Mouse (Mus musculus): Measurements from ENCODE around the gene Grin1. TPM values are rescaled to one million over a fixed set of nuclear protein-coding genes. Genes with fewer than 3 reads are reported as not detected.

The Grin1 gene
- polyA plus RNA-seq (2015; fragmentation: Nextera tagmentation; extraction: Ambion mirVana), result 0.38 and 1.2 TPM in 2 replicates

DNA sequence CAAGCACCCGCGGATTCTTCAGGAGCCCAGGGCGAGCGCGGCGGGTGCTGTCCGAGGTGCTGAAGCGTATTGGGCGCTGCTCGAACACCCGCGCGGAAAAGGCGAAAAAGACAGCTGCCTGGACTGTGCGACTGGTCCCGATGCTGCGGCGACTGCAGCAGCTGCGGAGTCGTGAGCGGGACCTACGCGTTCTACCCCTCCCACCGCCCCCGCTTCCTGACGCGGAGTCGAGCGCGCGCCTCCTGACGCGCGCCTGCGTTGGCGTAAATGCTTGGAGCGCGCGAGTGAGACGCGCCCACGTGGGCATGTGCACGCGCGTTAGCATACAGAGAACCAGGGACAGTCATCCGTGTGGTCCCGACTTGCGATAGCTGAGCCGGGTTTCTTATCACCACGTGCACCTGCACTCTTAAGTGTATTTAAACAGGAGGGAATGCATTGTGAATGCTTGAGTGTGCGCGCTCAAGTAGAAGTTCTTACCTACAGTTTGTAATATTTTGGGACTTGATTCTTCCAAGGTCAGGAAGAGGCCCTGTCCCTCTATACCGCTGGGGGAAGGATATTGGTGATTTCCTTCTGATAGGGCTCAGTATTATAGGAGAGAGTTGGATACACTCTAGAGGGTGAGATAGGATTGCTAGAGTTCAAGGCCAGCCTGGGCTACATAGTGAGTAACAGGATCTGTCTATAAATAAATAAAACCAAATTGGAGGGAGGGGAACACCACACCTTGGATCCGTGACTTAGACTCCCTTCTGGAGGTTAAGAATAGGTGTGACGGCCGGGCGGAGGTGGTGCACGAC lies at the start of gene Grin1:
TSS of gene Grin1 (minus strand) at position 217 of the 803 bp plus-strand sequence.
- H3K4me2 ChIP-seq, result peak within 1 kb of the TSS; percentile 68
- H3K4me1 ChIP-seq, result peaks cover 4% of the 10 kb centered on the region
- no peak within 1 kb of the TSS for H3K9ac ChIP-seq
- WGBS, result 9% methylated on average over 58 of the region's 58 CpGs
- no peaks in the 10 kb centered on the region for H3K36me3 ChIP-seq
- no peak within 1 kb of the TSS for H3K27ac ChIP-seq
- H3K9me3 ChIP-seq, result no peaks in the 10 kb centered on the region
- peaks cover 70% of the 10 kb centered on the region for H3K27me3 ChIP-seq
- no peak for ATAC-seq (ENCODE audit: insufficient number of reproducible peaks, insufficient read depth, low FRiP score, low TSS enrichment, low read depth)
- H3K4me3 ChIP-seq, result peak within 1 kb of the TSS; percentile 36

DNA sequence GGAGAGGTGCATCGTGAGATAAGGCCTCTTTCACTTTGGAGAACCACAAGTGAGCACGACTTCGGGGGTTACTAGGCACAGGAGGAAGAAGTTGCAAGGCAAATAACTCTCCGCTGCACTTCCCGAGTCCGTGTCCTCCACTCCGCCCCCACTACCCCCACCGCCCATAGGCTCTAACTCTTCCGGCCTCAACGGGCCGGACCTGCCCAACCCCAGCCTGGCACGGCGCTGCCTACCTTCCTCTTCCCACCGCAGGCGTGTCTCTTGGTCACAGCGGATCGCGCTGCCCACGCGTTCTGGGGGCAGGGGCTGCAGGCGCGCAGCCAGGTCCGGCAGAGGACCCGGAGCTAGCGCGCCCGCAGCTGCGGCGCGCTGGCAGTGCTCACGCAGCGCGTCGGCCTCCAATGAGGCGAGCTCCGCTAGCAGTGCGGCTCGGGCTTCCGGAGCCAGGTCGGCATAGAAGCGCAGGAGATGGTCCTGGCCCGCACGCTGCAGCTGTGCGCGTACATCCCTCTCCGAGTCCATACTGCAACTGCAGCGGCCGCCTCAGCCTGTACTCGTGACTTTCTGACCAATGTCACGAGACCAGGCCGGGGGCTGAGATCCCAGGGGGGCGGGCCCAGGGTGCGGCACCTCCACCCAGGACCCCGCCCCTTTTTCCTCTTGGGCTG lies 46.2 kb upstream of the Grin1 start, which contains the start of gene Uap1l1:
TSS of gene Uap1l1 (minus strand) at position 592 of the 671 bp plus-strand sequence.
- no peak within 1 kb of the TSS for H3K27ac ChIP-seq
- H3K27me3 ChIP-seq, result peaks cover 36% of the 10 kb centered on the region
- peak; percentile 77 for ATAC-seq (ENCODE audit: insufficient number of reproducible peaks, insufficient read depth, low FRiP score, low TSS enrichment, low read depth)
- H3K9ac ChIP-seq, result peak within 1 kb of the TSS; percentile 83
- H3K4me1 ChIP-seq, result no peaks in the 10 kb centered on the region
- WGBS, result under 1% methylated on average over 54 of the region's 54 CpGs
- H3K4me2 ChIP-seq, result peak within 1 kb of the TSS; percentile 96
- no peaks in the 10 kb centered on the region for H3K9me3 ChIP-seq
- H3K36me3 ChIP-seq, result no peaks in the 10 kb centered on the region; the same call in 1 of the 2 replicates
- H3K4me3 ChIP-seq, result peak within 1 kb of the TSS; percentile 66

DNA sequence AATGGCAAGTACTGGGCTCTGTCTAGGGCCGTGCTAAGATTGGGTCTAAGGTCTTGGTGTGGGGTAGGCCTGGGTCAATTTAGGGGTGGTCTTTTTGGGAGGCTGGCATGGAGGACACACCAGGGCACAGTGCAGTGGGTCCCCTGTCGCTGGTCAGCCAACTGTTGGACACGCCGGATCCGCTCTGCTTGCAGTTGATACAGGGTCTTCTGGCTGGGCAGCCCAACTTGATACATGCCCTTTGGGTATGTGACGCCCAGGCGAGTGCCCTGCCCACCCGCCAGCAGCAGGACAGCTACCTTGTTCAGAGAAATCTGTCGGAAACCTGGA lies 45.7 kb upstream of the Grin1 start:
- H3K9me3 ChIP-seq, result no peaks in the 10 kb centered on the region
- H3K4me3 ChIP-seq, result peak overlapping the region; percentile 66
- peak overlapping the region; percentile 96 for H3K4me2 ChIP-seq
- peak overlapping the region; percentile 83 for H3K9ac ChIP-seq
- no peaks in the 10 kb centered on the region; the same call in none of the 2 replicates for H3K36me3 ChIP-seq
- no peak overlapping the region for H3K27ac ChIP-seq
- peaks cover 36% of the 10 kb centered on the region for H3K27me3 ChIP-seq
- H3K4me1 ChIP-seq, result no peaks in the 10 kb centered on the region
- ATAC-seq (ENCODE audit: insufficient number of reproducible peaks, insufficient read depth, low FRiP score, low TSS enrichment, low read depth), result no peak
- 28% methylated on average over 9 of the region's 9 CpGs for WGBS

DNA sequence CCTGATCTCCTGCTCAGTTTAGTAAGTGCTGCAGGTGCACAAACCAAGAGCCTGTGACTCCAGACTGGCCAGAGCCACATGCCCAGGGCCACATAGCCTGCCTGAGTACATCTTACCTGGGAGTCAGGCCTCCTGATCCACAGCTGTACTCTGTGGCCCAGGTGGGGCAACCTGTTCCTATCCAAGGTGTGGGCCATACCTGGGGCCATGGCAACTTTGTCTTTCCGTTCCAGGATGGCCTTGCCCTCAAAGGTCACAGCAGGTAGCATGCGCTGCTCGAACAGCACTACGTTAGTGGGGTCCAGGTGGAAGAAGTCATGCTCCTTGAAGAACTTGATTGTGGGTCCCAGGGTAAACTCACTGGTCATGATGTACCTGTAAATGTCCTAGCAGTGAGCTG lies 45.3 kb upstream of the Grin1 start:
- H3K27me3 ChIP-seq, result peaks cover 36% of the 10 kb centered on the region
- H3K9ac ChIP-seq, result peak overlapping the region; percentile 83; the same call in 1 of the 2 replicates
- H3K9me3 ChIP-seq, result no peaks in the 10 kb centered on the region
- peak overlapping the region; percentile 66 for H3K4me3 ChIP-seq
- no peak overlapping the region for H3K27ac ChIP-seq
- 84% methylated on average over 4 of the region's 4 CpGs for WGBS
- H3K36me3 ChIP-seq, result no peaks in the 10 kb centered on the region; the same call in none of the 2 replicates
- ATAC-seq (ENCODE audit: insufficient number of reproducible peaks, insufficient read depth, low FRiP score, low TSS enrichment, low read depth), result no peak
- no peaks in the 10 kb centered on the region for H3K4me1 ChIP-seq
- H3K4me2 ChIP-seq, result peak overlapping the region; percentile 96

DNA sequence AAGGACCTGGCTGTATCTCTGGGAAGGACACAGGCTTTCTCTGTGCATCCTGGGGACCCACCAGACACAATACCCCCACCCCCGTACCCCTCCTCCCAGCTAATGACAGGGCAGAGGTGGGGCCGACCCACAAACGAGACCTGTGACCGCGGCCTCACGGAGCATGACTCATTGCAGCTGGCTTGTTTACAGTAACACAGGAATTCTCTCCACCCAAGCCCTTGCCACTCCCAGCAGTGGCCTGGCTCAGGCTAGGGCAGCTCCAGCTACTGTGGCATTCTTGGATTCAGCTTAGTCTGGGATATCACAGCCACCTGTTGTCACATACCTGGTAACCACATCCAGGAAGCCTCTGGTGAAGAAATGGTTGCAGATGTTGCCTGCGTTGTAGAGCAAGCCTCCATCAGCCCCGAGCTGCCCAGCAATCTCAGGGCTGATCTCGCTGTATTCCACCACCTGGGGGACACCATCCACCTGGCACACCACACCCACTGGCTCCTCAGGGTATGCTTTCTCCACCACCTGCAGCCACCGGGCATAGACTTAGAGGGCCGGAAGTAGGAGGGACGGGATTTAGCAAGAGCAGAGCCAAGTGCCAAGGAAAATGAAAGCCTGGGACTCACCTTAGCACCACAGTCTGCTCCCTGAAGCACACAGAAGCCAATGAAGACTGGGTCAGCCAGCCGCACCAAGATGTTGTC lies 44.6 kb upstream of the Grin1 start:
- Histone ChIP-seq H3K27ac (no peak overlapping the region), H3K4me2 (no peak overlapping the region), H3K4me3 (no peak overlapping the region), H3K27me3 (peaks cover 36% of the 10 kb centered on the region), H3K9me3 (no peaks in the 10 kb centered on the region), H3K9ac (no peak overlapping the region), H3K36me3 (no peaks in the 10 kb centered on the region; the same call in none of the 2 replicates), H3K4me1 (no peaks in the 10 kb centered on the region)
- 51% methylated on average over 13 of the region's 13 CpGs for WGBS
- ATAC-seq (ENCODE audit: insufficient number of reproducible peaks, insufficient read depth, low FRiP score, low TSS enrichment, low read depth), result no peak

DNA sequence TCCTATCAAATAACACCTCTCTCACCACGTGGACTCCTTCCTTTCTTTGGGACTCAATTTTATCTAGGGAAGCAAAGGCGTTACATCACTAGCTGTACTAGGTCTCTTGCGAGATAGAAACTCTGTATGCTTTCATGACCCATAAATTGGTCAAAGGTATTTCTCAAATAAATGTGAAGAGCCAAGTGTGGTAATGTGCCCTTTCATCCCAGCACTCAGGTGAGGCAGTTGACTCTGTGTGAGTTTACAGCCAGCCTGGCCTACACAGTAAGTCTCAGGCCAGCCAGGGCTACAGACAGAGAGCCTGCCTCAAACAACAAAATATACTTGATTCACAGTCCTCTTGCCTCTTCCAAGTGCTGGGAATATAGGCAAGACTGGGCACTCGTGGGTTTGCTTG lies 40.9 kb upstream of the Grin1 start:
- no peak overlapping the region for H3K4me3 ChIP-seq
- H3K9ac ChIP-seq, result no peak overlapping the region
- 82% methylated on average over 4 of the region's 4 CpGs for whole genome bisulfite sequencing
- no peak overlapping the region for H3K4me2 ChIP-seq
- ATAC-seq (ENCODE audit: insufficient number of reproducible peaks, insufficient read depth, low FRiP score, low TSS enrichment, low read depth), result no peak
- H3K36me3 ChIP-seq, result peaks cover 2% of the 10 kb centered on the region
- no peaks in the 10 kb centered on the region for H3K9me3 ChIP-seq
- H3K27me3 ChIP-seq, result peaks cover 22% of the 10 kb centered on the region
- no peak overlapping the region for H3K27ac ChIP-seq
- peaks cover 24% of the 10 kb centered on the region for H3K4me1 ChIP-seq

DNA sequence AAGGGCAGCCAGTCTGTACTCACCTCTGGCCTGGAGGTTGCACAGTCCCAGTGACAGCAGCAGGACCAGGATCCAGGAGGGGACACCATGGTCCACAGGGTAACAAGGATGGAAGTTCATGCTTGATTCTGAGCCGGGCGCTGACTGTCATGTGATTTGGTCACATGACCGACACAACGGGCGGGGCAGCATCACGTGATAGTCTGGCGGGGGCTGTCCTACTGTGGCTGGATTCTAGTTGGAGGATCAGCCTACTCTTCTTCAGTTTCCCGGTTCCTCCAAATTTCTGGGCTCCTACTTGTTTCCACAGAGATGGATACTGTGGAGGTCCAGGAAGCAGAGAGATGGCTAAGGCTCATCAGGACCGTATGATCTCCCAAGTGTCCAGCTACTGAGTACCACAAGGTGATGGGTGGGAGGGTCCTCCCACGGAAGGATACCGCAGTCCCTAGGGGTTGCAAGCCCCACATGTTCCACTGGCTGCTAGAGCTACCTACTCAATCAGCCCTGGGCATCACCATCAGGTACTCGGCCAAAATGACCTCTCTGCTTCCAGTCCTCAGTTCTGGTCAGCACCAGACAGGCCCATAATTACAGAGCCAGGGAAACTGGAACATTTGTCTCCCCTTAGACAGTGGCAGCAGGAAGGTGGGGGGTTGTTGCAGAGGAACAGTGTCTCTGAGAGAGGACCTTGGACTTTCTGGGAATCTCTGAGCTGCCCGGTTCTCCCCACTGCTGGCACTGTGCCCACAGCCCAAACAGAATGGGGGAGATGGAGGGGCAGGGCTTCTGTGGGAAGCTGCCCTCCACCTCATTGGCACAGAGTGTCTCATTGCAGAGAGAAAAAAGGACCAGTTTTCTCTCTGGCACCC lies 37.5 kb upstream of the Grin1 start, which contains the start of gene Dpp7:
TSS of gene Dpp7 (minus strand) at position 152 of the 872 bp plus-strand sequence.
- H3K9ac ChIP-seq, result peak within 1 kb of the TSS; percentile 76
- H3K36me3 ChIP-seq, result peaks cover 28% of the 10 kb centered on the region
- H3K27ac ChIP-seq, result no peak within 1 kb of the TSS
- no peaks in the 10 kb centered on the region for H3K27me3 ChIP-seq
- H3K9me3 ChIP-seq, result no peaks in the 10 kb centered on the region
- ATAC-seq (ENCODE audit: insufficient number of reproducible peaks, insufficient read depth, low FRiP score, low TSS enrichment, low read depth), result peak; percentile 62; the same call in 1 of the 2 replicates
- H3K4me1 ChIP-seq, result peaks cover 26% of the 10 kb centered on the region
- peak within 1 kb of the TSS; percentile 62 for H3K4me3 ChIP-seq
- H3K4me2 ChIP-seq, result peak within 1 kb of the TSS; percentile 91
- 5% methylated on average over 13 of the region's 13 CpGs for WGBS

DNA sequence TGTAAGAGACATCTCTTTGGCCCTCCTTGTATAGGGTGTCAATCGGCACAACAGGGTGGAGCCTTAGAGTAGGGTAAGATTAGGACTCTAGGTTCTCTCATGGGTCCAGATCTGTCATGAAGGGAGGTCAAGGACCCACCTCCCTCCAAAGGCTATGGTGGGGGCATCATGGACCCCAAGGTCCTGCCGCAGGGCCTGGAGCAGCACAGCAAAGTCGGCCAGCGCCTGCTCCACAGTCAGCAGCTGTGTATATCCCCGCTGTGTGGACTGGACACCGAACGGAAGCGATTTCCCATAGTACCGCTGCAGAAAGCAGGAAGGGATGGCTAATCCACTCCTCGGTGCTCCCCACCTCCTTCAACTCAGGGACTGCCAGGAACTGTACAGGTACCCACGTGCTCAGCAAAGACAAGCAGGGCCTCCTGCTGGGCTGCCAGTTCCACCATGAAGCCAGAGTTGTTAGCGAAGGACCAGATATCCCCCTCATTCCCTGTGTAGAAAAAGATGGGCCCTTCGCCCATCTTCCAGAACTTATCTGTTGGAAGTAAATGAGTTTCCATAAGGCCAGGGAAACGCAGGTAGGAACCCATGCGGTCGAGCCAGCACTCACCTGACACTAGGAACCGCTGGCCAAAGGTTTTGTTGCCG lies 36.6 kb upstream of the Grin1 start:
- peak overlapping the region; percentile 76 for H3K9ac ChIP-seq
- peaks cover 26% of the 10 kb centered on the region for H3K4me1 ChIP-seq
- peak; percentile 23; the same call in 1 of the 2 replicates for ATAC-seq (ENCODE audit: insufficient number of reproducible peaks, insufficient read depth, low FRiP score, low TSS enrichment, low read depth)
- H3K36me3 ChIP-seq, result peaks cover 37% of the 10 kb centered on the region
- H3K27me3 ChIP-seq, result no peaks in the 10 kb centered on the region
- 36% methylated on average over 18 of the region's 18 CpGs for WGBS
- peak overlapping the region; percentile 62 for H3K4me3 ChIP-seq
- no peak overlapping the region for H3K27ac ChIP-seq
- no peaks in the 10 kb centered on the region for H3K9me3 ChIP-seq
- peak overlapping the region; percentile 91 for H3K4me2 ChIP-seq

DNA sequence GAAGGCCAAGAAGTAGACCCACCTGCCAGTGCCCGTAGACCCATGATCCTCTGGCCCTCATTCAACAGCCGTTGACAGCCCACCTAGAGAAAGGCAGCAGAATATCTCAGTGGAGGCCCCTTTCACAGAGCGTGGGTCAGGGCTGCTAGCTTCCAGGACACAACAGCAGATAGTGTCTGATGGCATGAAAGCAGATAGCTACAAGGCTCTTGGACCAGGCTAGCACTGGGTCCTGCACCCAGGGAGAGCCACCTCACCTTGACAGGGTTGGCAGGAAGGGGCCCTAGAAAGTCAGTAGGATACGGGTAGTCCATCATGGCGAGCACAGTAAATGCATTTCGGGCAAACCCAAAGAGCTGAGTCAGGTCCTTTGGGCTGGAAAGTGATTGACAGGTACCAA lies 35.2 kb upstream of the Grin1 start:
- Histone ChIP-seq H3K9ac (no peak overlapping the region), H3K4me1 (peaks cover 26% of the 10 kb centered on the region), H3K27me3 (no peaks in the 10 kb centered on the region), H3K9me3 (no peaks in the 10 kb centered on the region), H3K27ac (no peak overlapping the region), H3K36me3 (peaks cover 50% of the 10 kb centered on the region), H3K4me2 (no peak overlapping the region), H3K4me3 (no peak overlapping the region)
- 88% methylated on average over 6 of the region's 6 CpGs for WGBS
- no peak for ATAC-seq (ENCODE audit: insufficient number of reproducible peaks, insufficient read depth, low FRiP score, low TSS enrichment, low read depth)

DNA sequence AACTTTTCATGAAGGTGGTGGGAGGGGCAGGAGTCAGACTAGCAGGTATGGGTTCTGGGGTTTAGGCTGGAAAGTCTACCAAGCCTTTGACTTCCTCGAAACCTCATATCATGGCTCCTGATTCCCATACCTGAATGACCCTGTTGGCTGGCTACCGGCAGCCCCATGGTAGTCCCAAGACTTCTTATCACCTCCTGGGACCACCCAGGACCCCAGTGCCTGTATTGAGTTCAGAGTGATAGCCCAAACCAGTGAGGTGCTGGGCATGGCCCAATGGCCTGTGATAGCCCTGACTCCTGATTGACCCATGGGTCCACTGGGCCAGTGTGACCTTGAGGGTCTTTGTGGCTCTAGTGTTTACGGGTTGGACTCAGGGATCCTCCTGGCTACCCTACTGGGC lies 31.7 kb upstream of the Grin1 start:
- Histone ChIP-seq H3K4me3 (no peak overlapping the region), H3K4me2 (no peak overlapping the region), H3K36me3 (peaks cover 82% of the 10 kb centered on the region), H3K4me1 (peaks cover 11% of the 10 kb centered on the region), H3K9ac (no peak overlapping the region), H3K27me3 (no peaks in the 10 kb centered on the region), H3K9me3 (no peaks in the 10 kb centered on the region), H3K27ac (no peak overlapping the region)
- ATAC-seq (ENCODE audit: insufficient number of reproducible peaks, insufficient read depth, low FRiP score, low TSS enrichment, low read depth), result no peak
- 93% methylated on average over 3 of the region's 3 CpGs for WGBS
